Mouse (Mus musculus): Measurements from ENCODE around the gene Dcp1b.

GRCm38 (mm10) chr6:119224451-119225195 lies 49.6 kb downstream of the Dcp1b start:
- no peak for TF ChIP-seq CTCF (IDR thresholded peaks at IDR 0.05; ENCODE audit: insufficient read depth, low read length)
- TF ChIP-seq POLR2A (IDR thresholded peaks at IDR 0.05; ENCODE audit: borderline replicate concordance, extremely low read depth, low read depth, low read length), result no peak
